Mouse (Mus musculus): Measurements from ENCODE around the gene Babam2. TPM values are rescaled to one million over a fixed set of nuclear protein-coding genes. Genes with fewer than 3 reads are reported as not detected.
A peak's percentile ranks its signal among the peaks of the same experiment; 100 is the strongest.
"Not testable (repeated sequence)": the region's sequence is repeated elsewhere in the genome, so short reads cannot be mapped to it uniquely, and the experiment has no call there.

The Babam2 gene
- polyA plus RNA-seq, 1 experiment: 70.1 TPM

- H3K4me3 ChIP-seq (ENCODE audit: insufficient read depth, low read depth, low read length): no peak overlapping the region
- H3K4me1 ChIP-seq (ENCODE audit: control insufficient read depth, insufficient read depth, insufficient read length, low read length): peaks cover 10% of the 10 kb centered on the region
- H3K27ac ChIP-seq (replicated peaks; ENCODE audit: low read depth, low read length): no peak overlapping the region
These were observed 90.1 kb downstream of the Babam2 start for GRCm38 (mm10) chr5:31787622-31788021.

DNA sequence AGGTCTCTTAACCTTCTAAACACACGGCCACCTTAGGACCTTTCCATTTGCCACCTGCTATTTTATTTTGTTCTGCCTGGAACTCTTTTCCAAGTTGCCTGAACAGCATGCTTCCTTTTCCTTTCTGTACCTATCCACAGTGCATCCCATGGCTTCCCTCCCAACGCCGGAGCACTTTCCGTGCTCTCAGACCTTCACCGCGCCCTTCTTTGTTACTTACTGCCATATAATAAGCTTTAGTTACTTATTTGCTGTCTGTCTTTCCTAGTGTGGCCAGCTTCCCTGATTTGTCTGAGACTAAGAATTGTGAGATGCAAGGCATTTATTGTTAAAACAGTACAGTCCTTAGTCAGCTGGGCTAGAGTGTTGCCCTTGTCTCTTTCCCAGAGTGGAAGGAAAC lies 94.9 kb downstream of the Babam2 start:
- Histone ChIP-seq H3K27ac (replicated peaks; ENCODE audit: low read depth, low read length) (peak overlapping the region; percentile 79), H3K4me1 (ENCODE audit: control insufficient read depth, insufficient read depth, insufficient read length, low read length) (peaks cover 7% of the 10 kb centered on the region), H3K4me3 (ENCODE audit: insufficient read depth, low read depth, low read length) (no peak overlapping the region)

DNA sequence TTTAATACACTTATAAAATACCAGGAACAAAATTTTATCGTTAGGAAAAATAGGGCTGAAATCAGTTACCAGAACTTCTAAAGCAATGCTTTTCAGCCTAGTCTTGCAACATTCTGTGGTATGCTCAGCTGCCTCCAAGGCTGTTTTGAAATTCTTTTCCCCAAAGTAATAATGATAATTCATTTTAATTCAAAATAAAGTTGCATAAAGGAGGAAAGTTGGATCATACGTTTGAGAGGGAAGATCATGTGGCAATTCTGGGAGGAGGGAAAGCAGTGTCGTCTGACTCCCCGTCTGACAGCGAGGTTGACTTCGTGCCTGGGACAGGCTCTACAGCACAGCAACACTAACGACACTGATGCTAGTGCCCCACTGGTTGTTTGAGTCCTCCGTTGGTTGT lies 95.4 kb downstream of the Babam2 start:
- no peak overlapping the region for H3K4me3 ChIP-seq (ENCODE audit: insufficient read depth, low read depth, low read length)
- H3K27ac ChIP-seq (replicated peaks; ENCODE audit: low read depth, low read length): peak overlapping the region; percentile 68; the same call in 1 of the 2 replicates
- peaks cover 7% of the 10 kb centered on the region for H3K4me1 ChIP-seq (ENCODE audit: control insufficient read depth, insufficient read depth, insufficient read length, low read length)

- peaks cover 7% of the 10 kb centered on the region for H3K4me1 ChIP-seq (ENCODE audit: control insufficient read depth, insufficient read depth, insufficient read length, low read length)
- H3K27ac ChIP-seq (replicated peaks; ENCODE audit: low read depth, low read length): no peak overlapping the region
- H3K4me3 ChIP-seq (ENCODE audit: insufficient read depth, low read depth, low read length): no peak overlapping the region
These were observed 97.9 kb downstream of the Babam2 start for GRCm38 (mm10) chr5:31795414-31795813.

- Histone ChIP-seq H3K4me3 (ENCODE audit: insufficient read depth, low read depth, low read length) (no peak overlapping the region), H3K27ac (replicated peaks; ENCODE audit: low read depth, low read length) (no peak overlapping the region), H3K4me1 (ENCODE audit: control insufficient read depth, insufficient read depth, insufficient read length, low read length) (peaks cover 7% of the 10 kb centered on the region)
These were observed 99.5 kb downstream of the Babam2 start for GRCm38 (mm10) chr5:31796979-31797378.

GRCm38 (mm10) chr5:31804211-31804610 lies 106.7 kb downstream of the Babam2 start:
- not testable (repeated sequence) for H3K4me3 ChIP-seq (ENCODE audit: insufficient read depth, low read depth, low read length); H3K4me1 ChIP-seq (ENCODE audit: control insufficient read depth, insufficient read depth, insufficient read length, low read length); H3K27ac ChIP-seq (replicated peaks; ENCODE audit: low read depth, low read length)

GRCm38 (mm10) chr5:31804751-31805150 lies 107.3 kb downstream of the Babam2 start:
- H3K27ac ChIP-seq (replicated peaks; ENCODE audit: low read depth, low read length): no peak overlapping the region
- H3K4me3 ChIP-seq (ENCODE audit: insufficient read depth, low read depth, low read length): no peak overlapping the region
- no peaks in the 10 kb centered on the region for H3K4me1 ChIP-seq (ENCODE audit: control insufficient read depth, insufficient read depth, insufficient read length, low read length)

- Histone ChIP-seq H3K27ac (replicated peaks; ENCODE audit: low read depth, low read length) (no peak overlapping the region), H3K4me3 (ENCODE audit: insufficient read depth, low read depth, low read length) (no peak overlapping the region), H3K4me1 (ENCODE audit: control insufficient read depth, insufficient read depth, insufficient read length, low read length) (no peaks in the 10 kb centered on the region)
These were observed 109.8 kb downstream of the Babam2 start for GRCm38 (mm10) chr5:31807312-31807711.

GRCm38 (mm10) chr5:31808271-31808670 lies 110.8 kb downstream of the Babam2 start:
- H3K27ac ChIP-seq (replicated peaks; ENCODE audit: low read depth, low read length): no peak overlapping the region
- no peaks in the 10 kb centered on the region for H3K4me1 ChIP-seq (ENCODE audit: control insufficient read depth, insufficient read depth, insufficient read length, low read length)
- no peak overlapping the region for H3K4me3 ChIP-seq (ENCODE audit: insufficient read depth, low read depth, low read length)

DNA sequence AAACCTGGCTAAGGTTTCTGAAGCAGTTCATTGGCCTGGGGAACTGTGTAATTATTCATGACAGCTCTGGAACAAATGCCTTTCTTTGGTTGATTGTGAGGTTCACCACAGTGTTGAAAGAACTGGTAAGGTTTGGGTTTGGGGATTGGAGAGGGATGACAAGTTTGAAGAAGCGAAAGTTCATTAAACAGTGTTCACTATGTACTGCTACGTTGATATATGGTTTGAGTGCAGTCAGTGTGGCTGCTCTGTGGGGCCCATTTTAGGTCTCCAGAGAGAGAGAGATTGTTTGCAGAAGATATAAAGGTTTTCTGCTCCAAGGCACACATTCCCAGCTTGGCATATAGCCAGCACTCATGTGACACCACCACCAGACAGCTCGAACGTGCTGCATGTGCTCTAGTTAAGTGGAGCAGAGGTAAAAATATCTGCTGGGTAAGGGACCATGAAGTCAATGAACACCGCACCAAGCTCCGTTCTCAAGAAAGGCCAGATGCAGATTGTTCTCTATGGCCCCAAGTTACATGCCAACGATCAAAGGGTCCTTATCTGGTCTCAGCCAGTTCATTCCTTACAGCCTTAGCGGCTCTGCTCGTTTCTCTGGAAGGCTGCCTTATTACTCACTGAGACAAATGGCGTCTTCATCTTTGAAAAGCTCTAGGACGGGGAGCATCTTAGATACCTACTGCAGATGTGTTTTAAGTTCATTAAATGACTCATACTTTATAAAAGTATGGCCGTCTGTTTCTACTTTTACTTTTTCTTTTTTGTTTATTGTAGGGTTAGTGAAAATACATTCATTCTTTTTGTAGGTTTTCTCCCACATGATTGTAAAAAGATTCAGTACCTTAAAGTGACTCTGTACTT lies 113.5 kb downstream of the Babam2 start:
- peak overlapping the region; percentile 61 for H3K27ac ChIP-seq (replicated peaks; ENCODE audit: low read depth, low read length)
- no peaks in the 10 kb centered on the region for H3K4me1 ChIP-seq (ENCODE audit: control insufficient read depth, insufficient read depth, insufficient read length, low read length)
- no peak overlapping the region for H3K4me3 ChIP-seq (ENCODE audit: insufficient read depth, low read depth, low read length)

DNA sequence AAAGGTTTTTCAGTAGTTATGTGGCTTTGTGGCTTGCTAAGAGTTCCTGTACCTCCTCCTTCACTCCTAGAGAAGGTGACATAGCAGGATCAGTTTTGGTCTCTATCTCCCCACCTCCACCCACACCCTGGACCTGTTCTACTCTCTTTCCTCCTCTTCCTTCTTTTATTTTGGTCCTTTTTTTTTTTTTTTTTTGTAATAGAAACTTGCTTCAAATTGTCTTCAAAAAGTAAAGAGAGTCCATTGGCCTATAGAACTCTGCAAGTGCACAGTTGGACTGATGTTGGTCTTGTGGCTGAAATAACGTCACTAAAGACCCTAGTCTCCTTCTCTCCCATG lies 114.1 kb downstream of the Babam2 start:
- Histone ChIP-seq H3K27ac (replicated peaks; ENCODE audit: low read depth, low read length) (no peak overlapping the region), H3K4me1 (ENCODE audit: control insufficient read depth, insufficient read depth, insufficient read length, low read length) (no peaks in the 10 kb centered on the region), H3K4me3 (ENCODE audit: insufficient read depth, low read depth, low read length) (no peak overlapping the region)

DNA sequence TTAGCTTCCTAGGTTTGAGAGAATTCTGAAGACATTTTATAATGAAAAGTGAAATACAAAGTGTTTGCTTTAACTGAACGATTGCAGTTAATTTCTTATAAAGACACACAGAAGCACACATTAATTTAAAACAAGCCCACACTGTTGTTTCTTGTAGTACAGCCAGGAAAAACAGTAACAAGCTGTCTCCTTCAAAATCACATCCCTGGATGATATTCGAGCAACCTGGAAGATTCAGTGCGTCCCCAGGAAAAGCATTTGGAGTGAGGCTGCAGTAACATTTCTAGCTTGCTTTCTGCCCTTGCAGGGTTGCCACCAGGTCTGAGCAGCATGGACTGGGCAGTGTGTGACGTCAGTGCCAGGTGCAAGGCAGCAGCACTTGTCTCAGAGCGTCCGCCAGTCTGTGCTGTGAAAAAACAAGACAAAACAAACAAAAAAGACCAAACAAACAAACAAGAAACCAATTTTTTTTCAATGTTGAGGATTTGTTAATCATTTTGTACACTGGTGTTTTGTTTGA lies 115.7 kb downstream of the Babam2 start:
- H3K4me3 ChIP-seq (ENCODE audit: insufficient read depth, low read depth, low read length): no peak overlapping the region
- peaks cover 6% of the 10 kb centered on the region for H3K4me1 ChIP-seq (ENCODE audit: control insufficient read depth, insufficient read depth, insufficient read length, low read length)
- H3K27ac ChIP-seq (replicated peaks; ENCODE audit: low read depth, low read length): no peak overlapping the region

DNA sequence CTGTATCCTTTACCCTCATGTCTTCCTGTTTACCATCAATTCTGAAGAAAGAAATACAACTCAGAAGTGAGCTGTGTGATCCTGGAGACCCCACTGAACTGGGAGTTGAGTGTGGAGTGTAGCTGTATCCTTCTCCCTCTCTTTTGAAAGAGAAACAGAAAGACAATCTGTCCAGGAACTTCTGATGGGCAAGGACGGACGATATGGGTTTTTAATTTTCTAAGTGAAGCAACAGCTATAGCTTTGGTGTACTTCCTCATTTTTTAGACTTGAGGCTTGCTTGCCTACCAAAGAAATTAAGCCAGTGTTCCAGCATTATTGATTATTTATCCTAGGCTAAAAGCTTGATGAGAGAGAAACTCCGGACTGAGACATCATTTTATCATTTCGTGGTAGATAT lies 116.6 kb downstream of the Babam2 start:
- H3K4me3 ChIP-seq (ENCODE audit: insufficient read depth, low read depth, low read length): no peak overlapping the region
- H3K27ac ChIP-seq (replicated peaks; ENCODE audit: low read depth, low read length): no peak overlapping the region
- peaks cover 6% of the 10 kb centered on the region for H3K4me1 ChIP-seq (ENCODE audit: control insufficient read depth, insufficient read depth, insufficient read length, low read length)

GRCm38 (mm10) chr5:31815129-31815528 lies 117.6 kb downstream of the Babam2 start:
- Histone ChIP-seq H3K4me1 (ENCODE audit: control insufficient read depth, insufficient read depth, insufficient read length, low read length) (peaks cover 6% of the 10 kb centered on the region), H3K4me3 (ENCODE audit: insufficient read depth, low read depth, low read length) (no peak overlapping the region), H3K27ac (replicated peaks; ENCODE audit: low read depth, low read length) (no peak overlapping the region)

DNA sequence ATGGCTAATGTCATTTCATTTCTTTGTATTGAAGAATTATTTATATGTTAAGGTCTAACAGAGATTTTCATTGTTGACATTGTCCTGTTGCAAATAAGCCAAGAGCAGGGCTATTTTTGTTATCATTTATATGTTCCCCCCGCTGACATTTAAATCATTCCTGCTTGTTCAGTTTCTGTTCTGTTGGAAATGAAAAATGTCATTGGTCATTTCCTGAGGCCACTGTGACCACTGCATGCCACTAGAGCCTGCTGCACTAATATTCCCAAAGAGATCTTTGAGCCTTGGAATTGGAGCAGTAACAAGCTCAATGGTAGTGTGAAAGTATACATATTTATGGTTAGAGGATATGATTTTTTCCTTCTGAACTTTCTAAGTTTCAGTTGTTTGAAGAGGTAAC lies 118.6 kb downstream of the Babam2 start:
- H3K27ac ChIP-seq (replicated peaks; ENCODE audit: low read depth, low read length): no peak overlapping the region
- peaks cover 6% of the 10 kb centered on the region for H3K4me1 ChIP-seq (ENCODE audit: control insufficient read depth, insufficient read depth, insufficient read length, low read length)

GRCm38 (mm10) chr5:31820801-31821200 lies 123.3 kb downstream of the Babam2 start:
- no peak overlapping the region for H3K4me3 ChIP-seq (ENCODE audit: insufficient read depth, low read depth, low read length)
- H3K4me1 ChIP-seq (ENCODE audit: control insufficient read depth, insufficient read depth, insufficient read length, low read length): peaks cover 12% of the 10 kb centered on the region
- no peak overlapping the region for H3K27ac ChIP-seq (replicated peaks; ENCODE audit: low read depth, low read length)

More for the DNA sequence above, 118.6 kb downstream of the Babam2 start:
- H3K4me3 ChIP-seq (ENCODE audit: insufficient read depth, low read depth, low read length): no peak overlapping the region

All from brown adipose tissue, adult 24 weeks (tissue).